Mouse (Mus musculus): ENCODE measurements at regions not wholly inside any gene's neighbourhood (a gene's known extent, or its start where the extent isn't known, plus 50 kb on each side); places are given as distances from the start of the nearest gene placed in this dataset.

DNA sequence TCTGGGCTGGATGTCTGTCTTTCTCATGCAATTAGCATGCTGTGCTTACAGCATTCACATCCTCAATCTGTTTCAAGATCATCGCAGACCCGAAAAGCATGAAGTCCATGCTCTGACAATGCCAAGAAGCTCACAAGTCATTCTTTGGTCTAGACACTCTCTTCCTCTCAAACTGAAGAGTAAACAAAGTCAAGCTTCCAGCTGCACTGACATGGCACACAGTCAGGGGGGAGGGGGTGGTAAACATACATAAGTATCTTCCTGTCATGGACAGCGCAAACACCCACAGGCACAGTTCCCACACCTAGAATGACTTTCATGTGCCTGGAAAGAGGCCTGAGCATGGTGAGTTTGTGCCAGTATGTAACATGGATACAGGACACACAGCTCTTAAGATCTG is 780.1 kb downstream of the Fat4 start:
- TF ChIP-seq CTCF (IDR thresholded peaks at IDR 0.05; ENCODE audit: control insufficient read depth, insufficient read depth, insufficient read length) (no peak), USF1 (IDR thresholded peaks at IDR 0.05; ENCODE audit: low read depth) (no peak), MAX (IDR thresholded peaks at IDR 0.05) (no peak), CEBPB (IDR thresholded peaks at IDR 0.05; ENCODE audit: low read depth) (no peak), MYOD1 (IDR thresholded peaks at IDR 0.05; ENCODE audit: control insufficient read depth, insufficient read length, low read depth) (no peak)

All from C2C12 (cell line).